ENCODE assay signal across 8 mouse cellular contexts in the genomic region with DNA sequence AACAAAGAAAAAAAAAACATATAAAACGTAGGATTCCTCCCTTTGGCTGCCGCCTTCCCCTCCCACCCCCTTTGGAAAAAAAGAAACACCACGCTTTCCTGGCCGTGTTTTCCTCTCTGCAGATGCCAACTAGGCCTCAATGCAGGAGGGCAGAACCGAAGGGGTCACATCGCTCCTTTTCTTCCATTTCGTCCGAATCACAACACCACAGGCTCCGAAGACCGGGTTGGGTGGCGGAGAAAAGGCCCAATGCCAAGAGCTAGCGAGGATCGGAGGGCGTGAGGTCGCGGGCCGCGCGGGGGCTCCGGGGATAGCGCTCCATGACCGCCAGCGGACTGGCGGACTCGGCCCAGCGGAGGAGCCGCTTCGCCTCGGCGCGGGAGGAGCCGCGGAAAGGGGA. TPM values are rescaled to one million over a fixed set of nuclear protein-coding genes. Genes with fewer than 3 reads are reported as not detected.
A peak's percentile ranks its signal among the peaks of the same experiment; 100 is the strongest.
DNase-seq lines count a peak whose midpoint lies in the region; ATAC-seq and TF ChIP-seq lines count a peak whose summit lies in the region.

No protein-coding gene starts in this region.

- H3K4me3 ChIP-seq in left cerebral cortex, adult 2 months = peak overlapping the region; percentile 88
- peak overlapping the region; percentile 99 for H3K4me3 ChIP-seq in bone marrow macrophage, adult 2 months (ENCODE audit: insufficient read depth, low read length)
- peak overlapping the region; percentile 71 for H3K4me3 ChIP-seq in forebrain, postnatal 0 days (ENCODE audit: low read depth, low read length)
- H3K4me3 ChIP-seq in liver, embryonic 11.5 days (ENCODE audit: low read depth, low read length) = peak overlapping the region; percentile 95
- peak overlapping the region; percentile 80 for H3K4me3 ChIP-seq in olfactory bulb, adult 2 months (ENCODE audit: insufficient read depth, low read depth, low read length)

- TF ChIP-seq CTCF in left cerebral cortex, adult 2 months (IDR thresholded peaks at IDR 0.05) = no peak
- TF ChIP-seq CTCF in bone marrow macrophage, adult 2 months (IDR thresholded peaks at IDR 0.05; ENCODE audit: low read depth, low read length) = no peak
- TF ChIP-seq CTCF in forebrain, postnatal 0 days (IDR thresholded peaks at IDR 0.05; ENCODE audit: low read depth) = no peak
- TF ChIP-seq CTCF in olfactory bulb, adult 2 months (IDR thresholded peaks at IDR 0.05; ENCODE audit: insufficient read depth, low read depth, low read length) = no peak

- peak in 1 of 2 experiments; percentile 37 for DNase-seq in left cerebral cortex, adult 2 months (ENCODE audit: extremely low spot score in 1 of 2, low spot score in 2 of 2)
- no peak for DNase-seq in left cerebral cortex, postnatal 10 days (ENCODE audit: extremely low spot score in 1 of 2, low spot score in 2 of 2)
- peak; percentile 47 for DNase-seq in forebrain, postnatal 0 days
- no peak for DNase-seq in liver, embryonic 11.5 days (ENCODE audit: low spot score)
- DNase-seq in natural killer cell, adult 2 months (ENCODE audit: low spot score in 2 of 2) = no peak
- no peak for DNase-seq in adrenal gland, adult (ENCODE audit: inconsistent age in 2 of 2, low spot score in 1 of 2)

- H3K4me1 ChIP-seq in bone marrow macrophage, adult 2 months (ENCODE audit: control insufficient read depth, insufficient read depth, low read length) = peaks cover 33% of the 10 kb centered on the region
- peaks cover 36% of the 10 kb centered on the region for H3K4me1 ChIP-seq in forebrain, postnatal 0 days (ENCODE audit: insufficient read depth)
- H3K4me1 ChIP-seq in liver, embryonic 11.5 days (replicated peaks; ENCODE audit: control insufficient read depth, insufficient read depth, low read length) = peaks cover 63% of the 10 kb centered on the region
- peaks cover 17% of the 10 kb centered on the region for H3K4me1 ChIP-seq in olfactory bulb, adult 2 months (ENCODE audit: control insufficient read depth, insufficient read depth, low read length)

- peak overlapping the region; percentile 70 for H3K4me2 ChIP-seq in forebrain, postnatal 0 days (ENCODE audit: low read depth)
- peak overlapping the region; percentile 97 for H3K4me2 ChIP-seq in liver, embryonic 11.5 days

- no peaks in the 10 kb centered on the region for H3K9me3 ChIP-seq in forebrain, postnatal 0 days (ENCODE audit: low read length)
- H3K9me3 ChIP-seq in liver, embryonic 11.5 days (ENCODE audit: control insufficient read depth, low read length) = no peaks in the 10 kb centered on the region

- TF ChIP-seq POLR2A in bone marrow macrophage, adult 2 months (IDR thresholded peaks at IDR 0.05; ENCODE audit: borderline replicate concordance, low read depth, low read length) = no peak
- TF ChIP-seq POLR2A in olfactory bulb, adult 2 months (IDR thresholded peaks at IDR 0.05; ENCODE audit: insufficient read depth, low read depth, low read length) = no peak

- peak overlapping the region; percentile 92 for H3K27ac ChIP-seq in left cerebral cortex, adult 2 months
- H3K27ac ChIP-seq in bone marrow macrophage, adult 2 months (ENCODE audit: insufficient read depth, low read depth, low read length) = peak overlapping the region; percentile 62
- H3K27ac ChIP-seq in forebrain, postnatal 0 days (ENCODE audit: low read depth, low read length) = peak overlapping the region; percentile 79
- peak overlapping the region; percentile 96 for H3K27ac ChIP-seq in liver, embryonic 11.5 days (ENCODE audit: low read depth, low read length)
- H3K27ac ChIP-seq in olfactory bulb, adult 2 months (ENCODE audit: insufficient read depth, low read depth, low read length) = peak overlapping the region; percentile 87

- WGBS in forebrain, postnatal 0 days = under 1% methylated on average over 33 of the region's 33 CpGs
- WGBS in liver, embryonic 11.5 days = under 1% methylated on average over 29 of the region's 33 CpGs
- under 1% methylated on average over 33 of the region's 33 CpGs for WGBS in olfactory bulb, adult 2 months

- no peak for ATAC-seq in forebrain, postnatal 0 days
- ATAC-seq in liver, embryonic 11.5 days (replicated peaks; ENCODE audit: low FRiP score) = no peak

- peak overlapping the region; percentile 71 for H3K9ac ChIP-seq in forebrain, postnatal 0 days
- H3K9ac ChIP-seq in liver, embryonic 11.5 days (ENCODE audit: low read depth, low read length) = peak overlapping the region; percentile 97

- no peaks in the 10 kb centered on the region for H3K36me3 ChIP-seq in forebrain, postnatal 0 days (ENCODE audit: insufficient read depth)
- no peaks in the 10 kb centered on the region for H3K36me3 ChIP-seq in liver, embryonic 11.5 days (ENCODE audit: control insufficient read depth, insufficient read depth, low read length)

- intact Hi-C loops in left cerebral cortex, adult 2 months (cut with DNase I) = loop anchor here (2.0 to 5.0 kb wide), 2 partner anchors 28 to 325 kb away; a partner anchor contains a TSS
- intact Hi-C loops in left cerebral cortex, postnatal 10 days (cut with DNase I) = no loop called here

- no peaks in the 10 kb centered on the region for H3K27me3 ChIP-seq in forebrain, postnatal 0 days (ENCODE audit: insufficient read depth, low read length)
- no peaks in the 10 kb centered on the region for H3K27me3 ChIP-seq in liver, embryonic 11.5 days (replicated peaks; ENCODE audit: control insufficient read depth, insufficient read depth, low read length)

RNA-seq across cellular contexts. Expression of a gene that starts 0.5 kb away (rescaled TPM):
- 10 to 100 TPM; 64.3 to 68.0 TPM for total RNA-seq in left cerebral cortex, adult 2 months (2021)
- total RNA-seq in left cerebral cortex, postnatal 10 days (2021) = 10 to 100 TPM; 43.7 to 46.1 TPM
- polyA plus RNA-seq in bone marrow macrophage, adult 2 months (2012; ENCODE audit: insufficient read depth, insufficient read length, missing spikeins) = 20.2 and 21.0 TPM in 2 replicates
- 49.2 and 54.1 TPM in 2 replicates for total RNA-seq in forebrain, postnatal 0 days (2014; rRNA removed)
- polyA plus RNA-seq in forebrain, postnatal 0 days (2015; fragmentation: Nextera tagmentation; extraction: Ambion mirVana) = 18.6 and 20.2 TPM in 2 replicates
- polyA plus RNA-seq in liver, embryonic 11.5 days (2014; fragmentation: Nextera tagmentation; extraction: Ambion mirVana) = 25.9 and 28.3 TPM in 2 replicates
- not detected in 2 replicates for polyA plus RNA-seq in olfactory bulb, adult 2 months (2012; ENCODE audit: insufficient read depth, insufficient read length, low replicate concordance, missing spikeins)

RNA-seq across cellular contexts. Expression of a gene that starts 3.5 kb away (rescaled TPM):
- total RNA-seq in left cerebral cortex, adult 2 months (2021) = 10 to 100 TPM; 54.2 to 58.0 TPM
- 10 to 100 TPM; 44.9 to 48.5 TPM for total RNA-seq in left cerebral cortex, postnatal 10 days (2021)
- 27.1 and 32.7 TPM in 2 replicates for polyA plus RNA-seq in bone marrow macrophage, adult 2 months (2012; ENCODE audit: insufficient read depth, insufficient read length, missing spikeins)
- total RNA-seq in forebrain, postnatal 0 days (2014; rRNA removed) = 74.2 and 78.1 TPM in 2 replicates
- 43.4 and 47.6 TPM in 2 replicates for polyA plus RNA-seq in forebrain, postnatal 0 days (2015; fragmentation: Nextera tagmentation; extraction: Ambion mirVana)
- 58.8 and 61.8 TPM in 2 replicates for polyA plus RNA-seq in liver, embryonic 11.5 days (2014; fragmentation: Nextera tagmentation; extraction: Ambion mirVana)
- polyA plus RNA-seq in olfactory bulb, adult 2 months (2012; ENCODE audit: insufficient read depth, insufficient read length, low replicate concordance, missing spikeins) = not detected in 2 replicates

RNA-seq across cellular contexts. Expression of a gene that starts 16.5 kb away (rescaled TPM):
- total RNA-seq in left cerebral cortex, adult 2 months (2021) = 10 to 100 TPM; 81.8 to 96.6 TPM
- 100 to 1,000 TPM; 108 to 112 TPM for total RNA-seq in left cerebral cortex, postnatal 10 days (2021)
- polyA plus RNA-seq in bone marrow macrophage, adult 2 months (2012; ENCODE audit: insufficient read depth, insufficient read length, missing spikeins) = 129 and 135 TPM in 2 replicates
- total RNA-seq in forebrain, postnatal 0 days (2014; rRNA removed) = 132 and 167 TPM in 2 replicates
- polyA plus RNA-seq in forebrain, postnatal 0 days (2015; fragmentation: Nextera tagmentation; extraction: Ambion mirVana) = 248 and 266 TPM in 2 replicates
- 306 and 326 TPM in 2 replicates for polyA plus RNA-seq in liver, embryonic 11.5 days (2014; fragmentation: Nextera tagmentation; extraction: Ambion mirVana)
- not detected in 2 replicates for polyA plus RNA-seq in olfactory bulb, adult 2 months (2012; ENCODE audit: insufficient read depth, insufficient read length, low replicate concordance, missing spikeins)

RNA-seq across cellular contexts. Expression of a gene that starts 28.2 kb away (rescaled TPM):
- total RNA-seq in left cerebral cortex, adult 2 months (2021) = 10 to 100 TPM; 42.6 to 49.4 TPM
- 10 to 100 TPM; 54.5 to 61.0 TPM for total RNA-seq in left cerebral cortex, postnatal 10 days (2021)
- polyA plus RNA-seq in bone marrow macrophage, adult 2 months (2012; ENCODE audit: insufficient read depth, insufficient read length, missing spikeins) = 12.5 and 14.7 TPM in 2 replicates
- 70.3 and 107 TPM in 2 replicates for total RNA-seq in forebrain, postnatal 0 days (2014; rRNA removed)
- 117 and 119 TPM in 2 replicates for polyA plus RNA-seq in forebrain, postnatal 0 days (2015; fragmentation: Nextera tagmentation; extraction: Ambion mirVana)
- polyA plus RNA-seq in liver, embryonic 11.5 days (2014; fragmentation: Nextera tagmentation; extraction: Ambion mirVana) = 32.9 and 34.1 TPM in 2 replicates
- polyA plus RNA-seq in olfactory bulb, adult 2 months (2012; ENCODE audit: insufficient read depth, insufficient read length, low replicate concordance, missing spikeins) = not detected in 2 replicates

RNA-seq across cellular contexts. Expression of a gene that starts 28.4 kb away (rescaled TPM):
- total RNA-seq in left cerebral cortex, adult 2 months (2021) = 10 to 100 TPM; 12.9 to 13.6 TPM
- total RNA-seq in left cerebral cortex, postnatal 10 days (2021) = 10 to 100 TPM; 10.4 to 10.6 TPM
- 2.2 and 2.6 TPM in 2 replicates for polyA plus RNA-seq in bone marrow macrophage, adult 2 months (2012; ENCODE audit: insufficient read depth, insufficient read length, missing spikeins)
- total RNA-seq in forebrain, postnatal 0 days (2014; rRNA removed) = 17.1 and 25.7 TPM in 2 replicates
- 1.0 and 1.9 TPM in 2 replicates for polyA plus RNA-seq in forebrain, postnatal 0 days (2015; fragmentation: Nextera tagmentation; extraction: Ambion mirVana)
- polyA plus RNA-seq in liver, embryonic 11.5 days (2014; fragmentation: Nextera tagmentation; extraction: Ambion mirVana) = 0.32 and 0.74 TPM in 2 replicates
- polyA plus RNA-seq in olfactory bulb, adult 2 months (2012; ENCODE audit: insufficient read depth, insufficient read length, low replicate concordance, missing spikeins) = not detected in 2 replicates

Comparison
In these comparisons a context has a peak if more than half of its experiments do, and no peak if none do; other contexts are left out.
1. RNA of a gene that starts 0.5 kb away (polyA plus RNA-seq): 25.9 to 28.3 TPM in liver, embryonic 11.5 days, 20.2 to 21.0 TPM in bone marrow macrophage, adult 2 months and 18.6 to 20.2 TPM in forebrain, postnatal 0 days; not detected in olfactory bulb, adult 2 months; every median in the first group is over 10 times any median in the second.
2. Peak in every context shown above with its lines, with median percentiles within 50 percentile points of each other: H3K27ac ChIP-seq and H3K4me3 ChIP-seq.